Mouse (Mus musculus): ENCODE data around the gene Ess2. TPM values are rescaled to one million over a fixed set of nuclear protein-coding genes. Genes with fewer than 3 reads are reported as not detected.
"Not testable (repeated sequence)": the region's sequence is repeated elsewhere in the genome, so short reads cannot be mapped to it uniquely, and the experiment has no call there.

Gene Ess2
- 10 to 100 TPM; 24.1 to 40.2 TPM for polyA plus RNA-seq (2017; shearing (Covaris generic))

- peak; percentile 100 for ATAC-seq
These were observed at the start of gene Ess2 for GRCm38 (mm10) chr16:17911052-17911595. Gene Ess2 (minus strand): TSS chr16:17911348.

- not testable (repeated sequence) for ATAC-seq
These were observed 45.0 kb upstream of the Ess2 start for GRCm38 (mm10) chr16:17956052-17956638.

DNA sequence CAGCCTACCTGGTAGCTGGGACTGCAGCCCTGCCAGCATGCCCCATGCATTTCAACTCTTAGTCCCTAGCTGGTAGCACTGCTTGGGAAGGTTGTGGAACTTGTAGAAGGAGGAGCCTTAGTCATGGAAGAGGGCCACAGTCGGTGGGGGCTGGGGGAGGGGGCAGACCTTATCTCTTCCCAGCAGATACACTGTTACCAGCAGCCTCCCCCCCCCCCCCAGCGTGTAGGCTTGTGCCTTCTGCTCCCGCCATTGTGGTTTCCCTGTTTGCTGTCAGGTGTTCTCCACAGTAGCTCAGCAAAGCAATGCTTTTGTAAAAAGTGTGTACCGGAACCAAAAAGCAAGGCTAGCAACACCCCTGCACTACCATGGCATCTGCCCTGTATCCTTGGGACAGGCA is 40.5 kb upstream of the Ess2 start:
- ATAC-seq, result no peak

DNA sequence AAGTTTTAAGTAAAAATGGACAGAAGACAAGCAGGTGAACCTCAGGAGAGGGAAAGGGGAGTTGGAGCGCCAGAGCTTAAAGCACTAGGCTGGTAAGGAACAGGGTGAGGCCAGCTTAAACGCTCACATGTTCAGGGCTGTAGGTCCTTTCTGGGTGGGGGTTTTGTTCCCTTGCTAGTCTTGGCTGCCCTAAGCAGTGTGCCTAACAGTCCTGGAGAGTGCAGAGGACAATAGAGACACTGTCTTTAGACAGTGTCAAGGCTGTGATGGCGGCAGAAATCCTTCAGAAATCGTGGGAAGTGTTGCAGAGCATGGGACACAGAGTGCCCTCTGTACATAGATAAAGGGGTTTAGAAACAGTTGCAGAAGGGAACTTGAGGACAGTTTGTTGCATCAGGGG is 38.9 kb upstream of the Ess2 start:
- no peak for ATAC-seq

DNA sequence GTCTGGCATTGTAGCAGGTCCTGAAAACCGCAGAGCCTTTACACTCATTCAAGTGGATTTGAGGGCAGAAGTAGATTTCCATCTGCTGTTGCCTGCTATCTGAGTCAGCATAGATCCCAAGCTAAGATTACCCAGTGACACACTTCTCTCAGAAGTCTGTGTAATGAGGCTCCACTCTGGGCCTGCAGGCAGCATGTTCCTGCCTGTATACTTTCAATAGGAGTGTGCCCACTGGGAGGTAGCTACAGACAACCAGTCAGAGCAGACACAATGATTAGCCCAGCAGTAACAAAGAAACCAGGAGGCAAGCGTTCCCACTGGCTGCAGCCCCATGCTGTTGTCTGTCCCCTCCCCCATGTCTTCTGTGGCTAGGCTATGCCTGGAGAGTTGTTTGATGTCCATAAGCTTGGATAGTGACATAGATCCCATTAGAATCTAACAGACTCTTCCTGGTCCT is 38.3 kb upstream of the Ess2 start:
- no peak for ATAC-seq

DNA sequence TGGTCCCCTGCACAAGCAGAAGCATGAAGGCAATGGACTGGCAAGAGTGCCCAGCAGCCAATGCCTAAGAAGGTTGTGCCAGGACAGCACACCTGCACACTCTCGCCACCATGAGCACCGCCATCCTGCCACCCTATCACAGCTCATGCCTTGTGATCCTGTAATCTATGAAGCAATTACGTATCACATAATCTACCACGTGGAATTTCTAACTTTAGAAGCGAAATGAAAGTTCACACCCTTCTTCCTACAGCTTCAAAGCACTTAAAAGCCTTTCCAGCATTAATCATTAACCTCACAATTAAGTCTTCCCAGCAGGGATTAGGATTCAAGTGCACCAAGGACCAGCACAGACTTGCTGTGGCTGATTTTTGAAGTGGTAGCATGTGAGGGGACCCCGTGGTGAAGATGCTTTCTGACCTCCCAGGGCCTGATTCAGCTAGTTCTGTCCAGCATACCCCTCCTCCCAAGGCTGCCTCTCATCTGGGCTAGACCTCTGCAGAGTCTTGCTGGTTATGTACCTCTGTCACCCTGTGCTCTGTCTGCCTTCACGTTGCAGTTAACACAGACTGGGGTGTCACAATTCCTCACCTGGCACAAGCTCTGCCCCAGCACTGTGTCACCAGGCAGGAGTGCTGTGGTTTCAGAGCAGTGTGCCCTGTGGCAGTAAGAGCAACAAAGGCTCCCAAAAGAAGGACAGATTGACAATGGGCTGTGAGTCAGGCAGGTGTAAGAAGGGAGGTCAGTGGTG is 34.1 kb upstream of the Ess2 start:
- ATAC-seq, result no peak

DNA sequence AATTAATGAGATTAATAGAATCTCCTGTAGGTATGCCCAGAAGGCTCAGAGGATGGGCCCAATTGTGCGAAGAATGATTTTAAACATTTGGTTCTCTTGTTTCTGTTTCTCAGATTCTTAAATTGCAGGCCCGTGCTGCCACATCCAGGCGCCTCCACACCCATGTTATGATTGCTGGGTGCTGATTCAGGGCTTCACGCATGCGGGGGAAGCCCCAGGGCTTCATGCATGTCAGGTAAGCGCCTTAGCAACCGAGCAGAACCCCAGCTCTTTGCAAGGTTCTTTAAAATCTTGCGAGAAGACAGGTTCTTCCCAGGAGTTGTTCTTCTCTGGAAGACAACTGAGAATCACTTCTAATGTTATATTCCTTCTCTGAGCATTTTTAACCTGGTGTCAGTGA is 32.3 kb upstream of the Ess2 start:
- no peak for ATAC-seq

GRCm38 (mm10) chr16:17939255-17939751 is 28.2 kb upstream of the Ess2 start:
- ATAC-seq, result no peak

DNA sequence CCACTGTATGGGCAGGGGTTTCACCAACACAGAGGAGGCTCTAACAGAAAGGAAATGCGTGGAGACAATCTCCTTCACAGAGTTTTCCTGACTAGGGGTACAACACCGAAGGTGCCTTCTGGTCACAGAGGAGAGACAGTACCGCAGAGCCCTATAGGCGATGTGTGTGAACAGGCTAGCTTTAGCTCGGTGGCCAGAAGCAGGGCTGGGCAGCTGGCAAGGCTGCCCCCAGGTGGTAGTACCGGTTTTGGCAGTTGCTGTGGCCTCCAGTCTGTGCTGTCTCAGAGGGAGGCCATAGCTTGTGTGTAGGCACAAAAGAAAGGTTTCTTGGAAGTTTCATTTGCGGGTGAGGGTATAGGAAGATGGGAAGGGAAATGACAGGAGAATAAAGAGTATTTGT is 27.7 kb upstream of the Ess2 start:
- peak; percentile 87 for ATAC-seq

GRCm38 (mm10) chr16:17938187-17938586 is 27.0 kb upstream of the Ess2 start:
- no peak for ATAC-seq

GRCm38 (mm10) chr16:17936776-17937175 is 25.6 kb upstream of the Ess2 start:
- no peak for ATAC-seq

- ATAC-seq, result peak; percentile 35
These were observed 23.3 kb upstream of the Ess2 start for GRCm38 (mm10) chr16:17934445-17934910.

DNA sequence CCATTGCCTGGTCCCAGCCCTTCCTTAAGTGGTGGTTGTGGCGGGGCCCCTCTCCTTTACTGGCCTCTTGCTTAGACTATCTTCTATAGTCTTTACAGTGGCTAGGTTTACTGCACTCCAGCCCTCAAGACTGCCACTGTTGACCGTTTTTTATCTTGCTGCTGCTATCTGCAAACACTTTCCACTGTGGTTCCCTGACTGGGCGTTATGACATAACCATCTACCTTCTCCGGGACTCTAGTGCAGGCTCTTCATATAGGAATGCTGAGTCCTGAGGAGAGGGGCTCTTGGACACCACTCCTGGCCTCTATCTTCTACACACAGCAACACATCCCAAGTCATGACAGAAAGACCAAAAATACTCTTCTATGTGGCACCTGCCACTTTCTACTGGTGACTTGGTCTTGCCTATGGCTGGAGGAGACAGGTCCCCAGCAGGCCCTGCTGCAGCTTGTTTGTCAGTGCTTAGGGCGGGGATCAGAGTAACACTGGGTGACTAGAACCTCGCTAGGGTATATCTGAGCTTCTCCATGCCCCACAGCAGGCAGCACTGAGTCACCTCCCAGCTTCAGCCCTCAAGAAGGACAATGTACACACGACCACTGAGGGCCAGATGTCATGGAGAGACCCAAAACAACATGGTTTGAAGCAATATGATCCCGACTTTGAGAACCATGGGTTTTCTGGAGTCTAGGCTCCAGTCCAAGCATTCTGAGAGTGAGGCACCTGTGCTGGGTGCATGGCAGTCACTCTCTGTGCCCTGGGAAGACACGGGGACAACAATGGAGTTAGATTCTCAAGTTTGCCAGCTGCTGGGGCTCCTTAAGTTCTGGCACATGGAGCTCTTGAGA is 22.7 kb upstream of the Ess2 start:
- no peak for ATAC-seq

DNA sequence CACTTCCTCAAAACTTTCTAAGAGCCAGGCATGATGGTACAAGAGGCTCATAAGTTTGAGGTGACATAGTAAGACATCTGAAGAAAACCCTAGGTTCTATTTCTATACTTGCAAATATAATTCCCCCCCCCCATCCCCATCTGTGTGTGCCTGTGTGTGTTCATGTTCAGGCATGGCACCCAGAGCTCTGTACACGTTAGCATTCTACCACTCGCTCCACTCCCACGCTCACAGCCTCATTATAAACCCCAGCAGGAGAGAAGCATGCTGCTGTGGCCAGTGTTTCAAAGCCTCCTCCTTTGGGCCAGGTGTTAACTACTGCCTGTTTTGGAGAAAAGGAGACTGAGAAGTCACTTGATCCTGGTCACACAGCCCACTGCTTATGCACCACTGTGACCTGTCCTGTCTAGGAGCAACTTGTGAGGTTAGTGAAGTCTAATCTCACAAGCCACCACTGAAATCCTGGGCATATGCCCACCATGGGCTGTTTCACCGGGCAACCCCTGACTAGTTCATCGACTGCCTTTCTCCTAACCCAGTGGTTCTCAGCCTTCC is 20.8 kb upstream of the Ess2 start:
- no peak for ATAC-seq

GRCm38 (mm10) chr16:17929631-17930030 is 18.5 kb upstream of the Ess2 start:
- no peak for ATAC-seq

- no peak for ATAC-seq
These were observed 18.1 kb upstream of the Ess2 start for GRCm38 (mm10) chr16:17929211-17929610.

GRCm38 (mm10) chr16:17928627-17929104 is 17.5 kb upstream of the Ess2 start:
- ATAC-seq, result peak; percentile 92

DNA sequence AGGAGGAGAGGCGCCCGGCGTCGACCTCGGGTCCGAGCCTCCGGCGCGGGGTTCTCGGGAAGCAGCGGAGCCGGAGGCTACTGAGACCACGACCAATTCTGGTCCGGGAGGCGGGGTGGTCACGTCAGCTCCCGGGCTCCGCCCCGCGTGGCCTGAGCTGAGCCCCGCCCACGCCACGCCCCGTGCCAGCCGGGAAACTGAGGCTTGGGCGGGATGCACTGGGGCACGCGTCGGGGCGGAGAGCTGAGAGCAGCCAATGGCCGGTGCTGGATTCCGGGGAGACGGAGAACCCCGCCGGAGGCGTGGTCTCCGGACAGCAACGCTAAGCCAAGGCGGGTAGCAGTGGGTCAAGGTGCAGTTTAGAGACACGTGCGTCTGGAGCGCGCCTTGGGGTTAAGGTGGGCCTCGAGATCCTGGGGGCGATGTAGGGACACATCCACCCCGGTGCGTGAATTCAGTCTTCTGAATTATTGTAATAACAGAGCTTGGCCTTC is 17.0 kb upstream of the Ess2 start, which contains the start of gene Slc25a1:
Slc25a1 (minus strand) TSS at position 133 of the 494 bp plus-strand sequence.
- ATAC-seq, result peak; percentile 25

GRCm38 (mm10) chr16:17927351-17928082 is 16.4 kb upstream of the Ess2 start:
- peak; percentile 19 for ATAC-seq

- no peak for ATAC-seq
These were observed 11.0 kb upstream of the Ess2 start for GRCm38 (mm10) chr16:17922163-17922538.
